ENCODE assay signal across 8 mouse cellular contexts in the genomic region with DNA sequence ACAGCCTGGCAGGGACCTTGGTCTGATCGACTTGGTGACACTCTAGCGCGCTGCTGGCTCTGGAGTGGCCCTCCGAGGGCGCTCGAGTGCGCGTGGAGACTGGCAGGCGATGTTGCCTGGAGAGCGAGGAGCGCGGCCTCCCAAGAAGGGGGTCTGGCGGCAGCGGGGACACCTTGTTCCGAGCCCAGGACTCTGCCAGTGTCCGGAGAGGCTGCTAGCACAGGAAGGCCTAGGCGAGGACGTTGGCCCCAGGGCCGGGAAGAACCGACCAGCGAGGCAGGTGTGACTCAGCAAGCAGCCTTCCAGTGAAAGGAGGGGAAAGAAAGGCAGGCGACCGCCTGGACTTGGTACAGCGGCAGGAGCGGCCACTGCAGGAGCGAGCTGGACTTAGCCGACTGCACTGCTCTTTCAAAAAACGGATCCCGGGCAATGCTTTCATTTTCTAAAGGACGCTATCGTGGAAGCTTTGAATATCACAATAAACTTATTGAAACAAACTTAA. TPM values are rescaled to one million over a fixed set of nuclear protein-coding genes. Genes with fewer than 3 reads are reported as not detected.
DNase-seq lines count a peak whose midpoint lies in the region; ATAC-seq and TF ChIP-seq lines count a peak whose summit lies in the region.

No protein-coding gene starts in this region.

- no peaks in the 10 kb centered on the region for H3K9me3 ChIP-seq in G1E (replicated peaks)
- H3K9me3 ChIP-seq in hindbrain, embryonic 10.5 days, result no peaks in the 10 kb centered on the region
- H3K9me3 ChIP-seq in lung, postnatal 0 days (ENCODE audit: low read length), result no peaks in the 10 kb centered on the region

- DNase-seq in G1E (ENCODE audit: low spot score), result peak; percentile 61
- DNase-seq in cerebellum, adult 8-10 months, result peak; percentile 82
- DNase-seq in hindbrain, embryonic 10.5 days (ENCODE audit: low spot score), result peak; percentile 82
- DNase-seq in layer of hippocampus, postnatal 10 days (ENCODE audit: low spot score in 2 of 2), result peak; percentile 85 to 88
- peak; percentile 85 for DNase-seq in lung, postnatal 0 days (ENCODE audit: low spot score)
- DNase-seq in ovary, postnatal 36 days (ENCODE audit: low spot score), result peak; percentile 79
- peak; percentile 71 to 79 for DNase-seq in thymus, postnatal 10 days (ENCODE audit: low spot score in 2 of 2)

- 0% methylated on average over 31 of the region's 31 CpGs for WGBS in hindbrain, embryonic 10.5 days
- 2% methylated on average over 31 of the region's 31 CpGs for WGBS in lung, postnatal 0 days

- H3K4me1 ChIP-seq in G1E (ENCODE audit: insufficient read depth, low read depth, low read length), result peaks cover 82% of the 10 kb centered on the region
- H3K4me1 ChIP-seq in hindbrain, embryonic 10.5 days (replicated peaks), result peaks cover 94% of the 10 kb centered on the region
- H3K4me1 ChIP-seq in lung, postnatal 0 days (ENCODE audit: insufficient read depth, low read depth, low read length), result peaks cover 10% of the 10 kb centered on the region; the same call in 1 of the 2 replicates

- peaks cover 8% of the 10 kb centered on the region for H3K27me3 ChIP-seq in G1E (ENCODE audit: insufficient read depth, low read length)
- H3K27me3 ChIP-seq in hindbrain, embryonic 10.5 days (ENCODE audit: insufficient read depth, poor library complexity, severe bottlenecking), result peaks cover 67% of the 10 kb centered on the region
- H3K27me3 ChIP-seq in lung, postnatal 0 days (replicated peaks; ENCODE audit: insufficient read depth, low read length), result no peaks in the 10 kb centered on the region

- TF ChIP-seq EP300 in lung, postnatal 0 days (IDR thresholded peaks at IDR 0.05), result no peak

- peaks cover 9% of the 10 kb centered on the region for H3K36me3 ChIP-seq in G1E (replicated peaks)
- peaks cover 4% of the 10 kb centered on the region for H3K36me3 ChIP-seq in hindbrain, embryonic 10.5 days
- no peaks in the 10 kb centered on the region for H3K36me3 ChIP-seq in lung, postnatal 0 days (ENCODE audit: insufficient read depth, low read length)

- H3K9ac ChIP-seq in lung, postnatal 0 days (replicated peaks; ENCODE audit: low read depth), result peak overlapping the region; percentile 84

- peak overlapping the region; percentile 77 for H3K4me2 ChIP-seq in lung, postnatal 0 days (replicated peaks; ENCODE audit: low read depth, low read length)

- H3K4me3 ChIP-seq in G1E (ENCODE audit: low read depth, low read length), result peak overlapping the region; percentile 90
- H3K4me3 ChIP-seq in hindbrain, embryonic 10.5 days, result peak overlapping the region; percentile 74
- H3K4me3 ChIP-seq in lung, postnatal 0 days (ENCODE audit: low read depth, low read length), result peak overlapping the region; percentile 83

- peak overlapping the region; percentile 94 for H3K27ac ChIP-seq in hindbrain, embryonic 10.5 days
- peak overlapping the region; percentile 91 for H3K27ac ChIP-seq in lung, postnatal 0 days (ENCODE audit: low read length)

- ATAC-seq in G1E (ENCODE audit: extremely low read depth, insufficient number of reproducible peaks, low FRiP score, poor library complexity, severe bottlenecking), result no peak
- ATAC-seq in frontal cortex, adult (ENCODE audit: low TSS enrichment), result peak; percentile 50
- ATAC-seq in lung, postnatal 0 days, result peak; percentile 21

- TF ChIP-seq CTCF in G1E (IDR thresholded peaks at IDR 0.05; ENCODE audit: low read depth, low read length), result no peak
- TF ChIP-seq CTCF in lung, postnatal 0 days (IDR thresholded peaks at IDR 0.05), result peak; percentile 77

RNA-seq across cellular contexts. Expression of a gene that starts 1.6 kb away (rescaled TPM):
- total RNA-seq in G1E (2014; fragmentation: Nextera tagmentation), result 6.6 and 8.1 TPM in 2 replicates
- 28.7 and 32.6 TPM in 2 replicates for total RNA-seq in G1E (2017)
- polyA plus RNA-seq in G1E (2012), result 13.2 and 13.6 TPM in 2 replicates
- polyA plus RNA-seq in hindbrain, embryonic 10.5 days (2016; fragmentation: Nextera tagmentation; extraction: Ambion mirVana), result 184 and 214 TPM in 2 replicates
- total RNA-seq in layer of hippocampus, postnatal 10 days (2021), result 10 to 100 TPM; 22.0 to 23.1 TPM
- 54.7 and 83.4 TPM in 2 replicates for polyA plus RNA-seq in lung, postnatal 0 days (2015; fragmentation: Nextera tagmentation; extraction: Ambion mirVana)

RNA-seq across cellular contexts. Expression of a gene that starts 54.5 kb away (rescaled TPM):
- total RNA-seq in G1E (2014; fragmentation: Nextera tagmentation) (62.1 and 66.9 TPM in 2 replicates), G1E (2017) (15.6 and 17.3 TPM in 2 replicates)
- 58.6 and 64.7 TPM in 2 replicates for polyA plus RNA-seq in G1E (2012)
- 5.9 and 7.5 TPM in 2 replicates for polyA plus RNA-seq in hindbrain, embryonic 10.5 days (2016; fragmentation: Nextera tagmentation; extraction: Ambion mirVana)
- total RNA-seq in layer of hippocampus, postnatal 10 days (2021), result 10 to 100 TPM; 85.2 to 96.2 TPM
- polyA plus RNA-seq in lung, postnatal 0 days (2015; fragmentation: Nextera tagmentation; extraction: Ambion mirVana), result 4.9 and 5.7 TPM in 2 replicates
